Mouse (Mus musculus): ENCODE results near the gene Il12b. TPM values are rescaled to one million over a fixed set of nuclear protein-coding genes. Genes with fewer than 3 reads are reported as not detected.

The Il12b gene
- not detected in 2 replicates for polyA plus RNA-seq (2016; fragmentation: Nextera tagmentation; extraction: Ambion mirVana)

DNA sequence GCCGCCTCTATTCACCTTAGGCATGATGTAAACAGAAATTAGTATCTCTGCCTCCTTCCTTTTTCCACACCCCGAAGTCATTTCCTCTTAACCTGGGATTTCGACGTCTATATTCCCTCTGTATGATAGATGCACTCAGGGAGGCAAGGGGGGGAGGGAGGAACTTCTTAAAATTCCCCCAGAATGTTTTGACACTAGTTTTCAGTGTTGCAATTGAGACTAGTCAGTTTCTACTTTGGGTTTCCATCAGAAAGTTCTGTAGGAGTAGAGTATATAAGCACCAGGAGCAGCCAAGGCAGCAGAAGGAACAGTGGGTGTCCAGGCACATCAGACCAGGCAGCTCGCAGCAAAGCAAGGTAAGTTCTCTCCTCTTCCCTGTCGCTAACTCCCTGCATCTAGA is at the start of gene Il12b:
Gene Il12b (plus strand): TSS at position 301 of the 400 bp plus-strand sequence.
- no peaks in the 10 kb centered on the region for H3K36me3 ChIP-seq
- H3K4me3 ChIP-seq = peak within 1 kb of the TSS; percentile 56
- no peaks in the 10 kb centered on the region for H3K9me3 ChIP-seq (replicated peaks)
- 74% methylated on average over 6 of the region's 6 CpGs for WGBS
- H3K4me1 ChIP-seq = 0 out of 2 replicates have a peak, but pooled peaks cover 4% of the 10 kb centered on the region
- H3K27ac ChIP-seq (replicated peaks) = peak within 1 kb of the TSS; percentile 74
- peaks cover 68% of the 10 kb centered on the region for H3K27me3 ChIP-seq (ENCODE audit: low read depth, poor library complexity, severe bottlenecking)
- no peak for DNase-seq (ENCODE audit: low spot score)

DNA sequence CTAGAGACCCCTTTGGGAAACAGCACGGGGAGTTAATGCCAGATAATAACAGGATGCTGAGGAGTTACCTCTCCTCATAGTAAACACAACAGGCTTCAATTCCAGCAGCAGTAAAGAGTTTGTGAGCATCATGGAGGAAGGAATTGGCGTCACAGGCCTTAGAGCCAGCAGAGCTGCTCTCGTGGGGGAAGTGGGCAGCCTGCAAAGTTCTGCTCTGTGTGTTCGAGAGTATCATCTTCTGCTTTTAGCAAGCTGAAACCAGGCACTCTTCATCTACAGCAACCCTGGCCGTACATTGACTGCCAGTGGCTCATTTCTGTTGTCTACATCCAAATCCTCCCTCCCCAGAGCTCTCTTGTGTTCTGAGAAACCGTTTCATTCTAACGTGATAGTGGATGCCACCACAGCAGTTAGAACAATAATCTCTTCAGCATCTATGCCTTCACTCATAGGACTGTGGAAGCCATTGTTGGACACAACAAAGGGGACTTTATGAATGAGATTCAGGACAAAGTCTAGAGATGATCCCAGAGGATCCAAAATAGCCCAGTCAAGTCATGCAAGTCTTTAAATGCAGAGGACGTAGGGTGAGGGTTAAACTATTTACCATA is 44.9 kb upstream of the Il12b start:
- Histone ChIP-seq H3K27ac (replicated peaks) (no peak overlapping the region), H3K9me3 (replicated peaks) (no peaks in the 10 kb centered on the region), H3K4me3 (no peak overlapping the region), H3K4me1 (no peaks in the 10 kb centered on the region), H3K27me3 (ENCODE audit: low read depth, poor library complexity, severe bottlenecking) (no peaks in the 10 kb centered on the region), H3K36me3 (no peaks in the 10 kb centered on the region)
- no peak for DNase-seq (ENCODE audit: low spot score)
- WGBS = 85% methylated on average over 8 of the region's 8 CpGs

DNA sequence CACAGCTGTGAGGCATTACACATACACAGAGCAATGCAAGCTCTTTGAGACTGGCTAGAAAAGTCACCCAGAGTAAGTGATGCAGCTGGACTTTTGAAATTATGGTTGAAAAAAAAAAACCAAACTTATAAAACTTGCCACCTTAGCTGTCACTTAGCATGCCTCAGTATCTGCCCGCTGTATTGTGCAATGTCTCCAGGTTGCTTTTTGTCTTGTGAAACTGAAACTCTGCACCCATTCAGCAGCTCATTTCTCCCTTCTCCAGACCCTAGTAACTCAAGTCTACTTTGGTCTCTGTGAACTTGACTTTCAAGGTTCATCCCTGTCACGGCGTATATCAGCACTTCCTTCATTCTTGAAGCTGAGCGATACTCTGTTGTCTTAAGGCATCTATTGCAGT is 43.7 kb upstream of the Il12b start:
- no peak overlapping the region for H3K4me3 ChIP-seq
- H3K9me3 ChIP-seq (replicated peaks) = no peaks in the 10 kb centered on the region
- no peak for DNase-seq (ENCODE audit: low spot score)
- H3K36me3 ChIP-seq = no peaks in the 10 kb centered on the region
- H3K27ac ChIP-seq (replicated peaks) = no peak overlapping the region
- 92% methylated on average over 4 of the region's 4 CpGs for whole genome bisulfite sequencing
- H3K27me3 ChIP-seq (ENCODE audit: low read depth, poor library complexity, severe bottlenecking) = no peaks in the 10 kb centered on the region
- no peaks in the 10 kb centered on the region for H3K4me1 ChIP-seq

DNA sequence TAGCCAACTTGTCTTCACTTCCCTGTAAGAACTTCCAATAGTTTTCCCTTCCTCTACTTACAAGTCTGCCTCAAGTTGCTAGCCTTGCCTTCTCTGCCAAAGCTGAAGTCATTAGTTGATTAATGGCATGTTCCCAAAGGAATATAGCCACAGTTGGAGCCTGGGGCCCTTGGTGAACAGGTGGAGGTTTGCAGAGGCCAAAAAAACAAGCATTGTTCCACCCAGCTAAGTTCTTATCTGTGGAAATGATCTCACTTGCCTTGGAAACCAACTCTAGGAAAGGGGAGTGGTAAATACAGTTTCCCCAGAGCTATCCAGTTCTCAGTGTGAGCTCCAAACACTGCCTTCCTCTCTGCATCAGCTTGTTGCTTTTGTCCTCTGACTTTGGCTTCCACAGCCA is 35.3 kb upstream of the Il12b start:
- DNase-seq (ENCODE audit: low spot score) = no peak
- Histone ChIP-seq H3K9me3 (replicated peaks) (no peaks in the 10 kb centered on the region), H3K27ac (replicated peaks) (no peak overlapping the region), H3K4me1 (no peaks in the 10 kb centered on the region), H3K36me3 (no peaks in the 10 kb centered on the region), H3K4me3 (no peak overlapping the region), H3K27me3 (ENCODE audit: low read depth, poor library complexity, severe bottlenecking) (no peaks in the 10 kb centered on the region)

DNA sequence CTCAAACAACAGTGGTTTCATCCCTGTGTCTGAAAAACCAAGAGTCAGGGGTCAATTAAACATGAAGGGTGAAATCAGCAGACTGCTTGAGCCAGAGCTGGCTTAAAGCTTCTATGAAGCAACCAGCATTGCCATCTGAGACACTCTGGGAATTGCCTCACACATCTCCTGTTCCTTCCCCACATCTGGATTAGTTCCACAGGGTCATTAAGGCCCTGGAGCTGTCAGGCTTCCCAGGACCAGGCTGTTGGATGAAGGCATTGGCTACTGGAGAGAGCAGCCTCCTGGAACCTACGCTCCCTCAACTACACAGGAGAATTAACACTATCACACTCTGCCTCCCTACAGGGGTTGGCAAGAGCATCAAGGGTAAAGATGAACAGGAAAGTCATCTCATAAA is 32.2 kb upstream of the Il12b start:
- DNase-seq (ENCODE audit: low spot score) = no peak
- WGBS = 70% methylated on average over 1 of the region's 1 CpGs

DNA sequence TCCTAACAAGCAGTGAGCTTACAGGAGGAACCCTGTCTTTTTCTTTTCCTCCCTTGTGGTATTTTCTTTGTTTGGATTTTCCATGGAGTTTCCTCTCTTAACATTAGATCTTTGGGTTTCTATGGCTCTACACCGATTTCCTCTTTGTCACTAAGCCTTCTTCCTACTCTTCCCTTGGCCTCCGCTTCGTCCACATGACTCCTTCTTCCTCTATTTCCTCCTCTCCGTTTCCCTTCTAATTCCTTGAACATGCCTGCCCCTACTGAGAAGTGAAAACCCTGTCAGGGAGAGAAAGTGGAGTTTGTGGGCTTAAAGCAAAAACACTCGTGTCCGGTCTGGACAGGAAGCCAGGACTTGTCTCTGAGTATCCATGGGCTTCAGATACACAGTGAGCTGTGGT is 27.0 kb upstream of the Il12b start:
- Histone ChIP-seq H3K27me3 (ENCODE audit: low read depth, poor library complexity, severe bottlenecking) (no peaks in the 10 kb centered on the region), H3K27ac (replicated peaks) (no peak overlapping the region), H3K9me3 (replicated peaks) (no peaks in the 10 kb centered on the region), H3K4me1 (no peaks in the 10 kb centered on the region), H3K36me3 (no peaks in the 10 kb centered on the region), H3K4me3 (no peak overlapping the region)
- WGBS = 82% methylated on average over 6 of the region's 6 CpGs
- no peak for DNase-seq (ENCODE audit: low spot score)

More for the DNA sequence above, 32.2 kb upstream of the Il12b start:
- no peak overlapping the region for H3K4me3 ChIP-seq
- no peaks in the 10 kb centered on the region for H3K36me3 ChIP-seq
- no peak overlapping the region for H3K27ac ChIP-seq (replicated peaks)
- H3K9me3 ChIP-seq (replicated peaks) = no peaks in the 10 kb centered on the region
- H3K27me3 ChIP-seq (ENCODE audit: low read depth, poor library complexity, severe bottlenecking) = no peaks in the 10 kb centered on the region
- no peaks in the 10 kb centered on the region for H3K4me1 ChIP-seq

DNA sequence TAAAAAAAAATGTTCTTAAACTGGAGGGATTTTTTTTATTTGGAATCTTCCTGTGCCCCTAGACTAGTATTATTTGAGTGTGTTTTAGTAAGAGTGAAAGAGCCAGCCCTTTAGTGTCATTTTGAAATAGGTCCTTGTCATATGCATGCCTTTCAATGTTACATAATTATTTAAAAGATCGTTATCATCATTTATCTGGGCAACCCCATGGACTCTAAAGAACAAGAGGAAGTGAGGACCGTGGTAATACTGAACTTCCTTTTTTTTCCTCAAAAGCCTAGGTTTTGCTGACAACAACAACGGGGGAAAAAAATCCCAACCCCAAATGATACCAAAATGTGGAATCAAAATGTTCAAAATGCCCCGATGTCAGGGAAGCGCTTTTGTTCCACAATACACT is 22.0 kb upstream of the Il12b start:
- Histone ChIP-seq H3K4me3 (no peak overlapping the region), H3K36me3 (no peaks in the 10 kb centered on the region), H3K4me1 (no peaks in the 10 kb centered on the region), H3K27me3 (ENCODE audit: low read depth, poor library complexity, severe bottlenecking) (no peaks in the 10 kb centered on the region), H3K9me3 (replicated peaks) (no peaks in the 10 kb centered on the region), H3K27ac (replicated peaks) (no peak overlapping the region)
- WGBS = 89% methylated on average over 5 of the region's 5 CpGs
- DNase-seq (ENCODE audit: low spot score) = no peak

DNA sequence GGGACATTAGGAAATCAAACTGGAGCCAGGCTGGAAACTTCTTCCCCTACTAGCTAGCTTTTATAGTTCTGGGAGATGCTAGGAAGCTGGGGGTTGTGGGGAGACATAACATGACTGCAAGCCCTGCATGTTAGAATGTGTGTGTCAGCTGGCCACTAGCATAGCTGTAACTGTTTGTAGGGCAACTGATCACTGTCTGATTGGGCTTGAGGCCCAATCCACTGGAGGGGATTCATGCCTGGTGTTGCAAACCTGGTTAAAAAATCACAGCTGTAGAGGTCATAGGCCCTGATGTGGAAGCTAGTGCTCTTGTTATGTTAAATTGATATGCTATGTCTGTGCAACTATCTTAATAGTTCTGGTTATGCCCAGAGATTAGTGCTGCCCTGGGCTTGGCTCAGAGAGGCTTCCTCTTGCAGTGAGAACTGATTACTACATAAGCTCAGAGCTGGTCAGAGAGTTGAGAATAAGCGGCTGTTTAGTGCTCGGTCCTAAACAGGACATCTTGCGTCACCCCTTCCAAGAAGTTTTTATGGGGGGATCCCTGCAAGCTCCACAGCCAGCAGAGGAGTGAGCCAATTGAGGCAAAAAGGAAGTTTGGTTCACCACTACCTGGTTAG is 19.3 kb upstream of the Il12b start:
- no peak overlapping the region for H3K27ac ChIP-seq (replicated peaks)
- no peaks in the 10 kb centered on the region for H3K36me3 ChIP-seq
- DNase-seq (ENCODE audit: low spot score) = no peak
- no peaks in the 10 kb centered on the region for H3K9me3 ChIP-seq (replicated peaks)
- WGBS = 94% methylated on average over 3 of the region's 3 CpGs
- no peak overlapping the region for H3K4me3 ChIP-seq
- H3K4me1 ChIP-seq = no peaks in the 10 kb centered on the region
- H3K27me3 ChIP-seq (ENCODE audit: low read depth, poor library complexity, severe bottlenecking) = no peaks in the 10 kb centered on the region

DNA sequence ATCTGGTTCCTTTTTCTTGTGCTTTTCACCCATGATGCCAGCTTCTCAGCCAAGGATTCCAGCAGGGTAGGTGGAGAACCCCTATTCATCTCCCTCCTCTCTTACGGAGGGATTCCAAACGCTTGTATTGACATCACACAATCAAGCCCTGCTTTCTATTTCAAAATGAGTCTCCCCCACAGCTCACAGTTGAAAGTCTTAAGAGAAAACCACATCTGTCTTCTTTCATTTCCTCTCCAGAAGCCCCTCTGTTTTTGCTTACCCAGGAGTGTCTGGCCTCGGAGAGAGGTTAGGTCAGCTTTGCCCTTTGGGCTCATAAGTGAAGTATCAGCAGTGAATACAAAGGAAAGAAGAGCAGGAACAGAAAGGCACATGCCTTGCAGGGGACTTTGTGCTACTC is 17.7 kb upstream of the Il12b start:
- no peaks in the 10 kb centered on the region for H3K27me3 ChIP-seq (ENCODE audit: low read depth, poor library complexity, severe bottlenecking)
- 26% methylated on average over 3 of the region's 3 CpGs for WGBS
- no peak overlapping the region for H3K4me3 ChIP-seq
- no peak for DNase-seq (ENCODE audit: low spot score)
- no peaks in the 10 kb centered on the region for H3K36me3 ChIP-seq
- H3K4me1 ChIP-seq = no peaks in the 10 kb centered on the region
- no peaks in the 10 kb centered on the region for H3K9me3 ChIP-seq (replicated peaks)
- no peak overlapping the region for H3K27ac ChIP-seq (replicated peaks)

DNA sequence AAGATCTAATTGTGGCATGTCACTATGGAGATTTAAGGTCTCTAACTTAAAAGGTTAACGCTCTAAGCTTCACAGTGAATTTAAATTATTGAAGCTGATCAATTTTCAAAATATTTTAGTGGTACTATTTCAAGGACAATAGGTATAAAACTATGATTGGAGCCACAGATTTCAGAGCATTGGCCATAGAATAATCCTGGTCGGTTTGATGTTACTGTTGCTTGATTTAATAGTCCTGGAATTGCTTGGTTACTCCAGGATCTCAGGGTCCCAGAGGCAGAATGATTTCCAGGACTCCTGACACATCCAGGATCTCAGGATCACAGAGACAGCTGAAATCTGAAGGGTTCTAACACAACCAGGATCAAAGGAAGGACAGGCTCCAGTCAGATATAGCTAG is 12.8 kb upstream of the Il12b start:
- no peak for DNase-seq (ENCODE audit: low spot score)
- 81% methylated on average over 2 of the region's 2 CpGs for WGBS
- 0 out of 2 replicates have a peak, but pooled peaks cover 7% of the 10 kb centered on the region for H3K4me1 ChIP-seq
- H3K27me3 ChIP-seq (ENCODE audit: low read depth, poor library complexity, severe bottlenecking) = no peaks in the 10 kb centered on the region
- no peaks in the 10 kb centered on the region for H3K36me3 ChIP-seq
- H3K9me3 ChIP-seq (replicated peaks) = no peaks in the 10 kb centered on the region
- no peak overlapping the region for H3K4me3 ChIP-seq
- no peak overlapping the region for H3K27ac ChIP-seq (replicated peaks)

DNA sequence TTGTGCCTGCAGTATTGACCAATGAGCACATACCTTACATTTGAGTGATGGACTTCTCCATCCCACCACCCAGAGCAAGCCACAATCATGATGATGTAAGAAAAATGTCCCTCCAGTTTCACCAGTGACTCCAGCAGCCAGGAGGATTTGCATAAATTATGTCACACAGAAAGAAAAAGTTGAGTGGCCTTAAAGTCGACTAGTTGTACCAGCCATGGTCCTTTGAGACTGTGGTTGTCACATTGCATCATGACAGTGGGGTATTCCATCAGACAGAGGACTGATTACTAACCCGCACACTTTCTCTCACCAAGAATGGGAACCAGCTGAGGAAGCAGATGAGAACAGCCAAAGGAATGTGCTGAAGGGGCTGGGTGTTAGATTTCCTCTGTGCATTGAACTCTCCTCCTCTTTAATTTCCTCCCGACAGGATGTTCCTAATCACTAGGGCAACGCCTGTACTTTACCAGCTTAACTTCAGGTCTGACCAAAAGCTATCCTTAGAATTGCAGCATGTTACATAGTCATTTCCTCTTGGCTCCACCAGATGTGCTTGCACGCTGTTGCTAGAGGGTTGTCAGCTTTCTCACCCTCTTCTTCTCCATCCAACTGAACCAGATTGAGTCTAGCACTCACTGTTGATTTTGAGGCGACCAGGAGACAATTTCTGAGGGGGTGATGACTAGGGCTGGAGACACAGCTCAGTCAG is 9.7 kb upstream of the Il12b start:
- Histone ChIP-seq H3K9me3 (replicated peaks) (no peaks in the 10 kb centered on the region), H3K4me1 (0 out of 2 replicates have a peak, but pooled peaks cover 7% of the 10 kb centered on the region), H3K4me3 (no peak overlapping the region), H3K27me3 (ENCODE audit: low read depth, poor library complexity, severe bottlenecking) (no peaks in the 10 kb centered on the region), H3K27ac (replicated peaks) (no peak overlapping the region), H3K36me3 (no peaks in the 10 kb centered on the region)
- 55% methylated on average over 6 of the region's 6 CpGs for WGBS
- DNase-seq (ENCODE audit: low spot score) = no peak

DNA sequence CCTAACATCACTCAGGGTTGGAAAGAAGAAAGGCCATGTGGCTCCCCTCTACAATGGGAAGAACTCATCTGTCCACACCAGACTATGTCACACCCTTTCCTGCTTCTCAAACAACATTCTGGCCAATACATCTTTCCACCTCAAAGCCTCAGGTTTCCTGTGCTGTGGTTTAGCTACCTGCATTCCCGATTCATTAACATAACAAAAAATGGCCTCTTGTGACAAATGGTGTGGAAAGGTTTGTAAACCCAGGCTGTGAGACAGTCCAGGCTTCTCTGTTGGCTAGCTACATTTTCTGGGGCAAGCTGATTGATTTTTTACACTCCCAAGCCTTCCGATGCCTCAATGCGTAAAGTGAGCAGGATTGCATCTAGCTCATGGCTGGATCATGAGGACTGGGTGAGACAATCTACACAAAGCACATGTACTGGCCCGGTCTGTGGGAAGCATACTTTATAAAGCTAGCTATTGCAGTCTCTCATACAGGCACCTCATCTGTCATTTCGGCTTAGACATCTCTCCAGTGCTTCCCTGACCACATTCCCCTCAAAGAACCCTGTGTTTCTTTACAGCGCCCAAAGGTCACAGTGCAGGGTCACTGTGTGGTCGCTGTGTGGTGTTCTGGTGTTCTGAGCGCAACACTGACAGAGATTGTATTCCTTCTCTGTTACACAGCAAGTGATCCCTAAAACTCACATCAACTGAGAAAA is 6.6 kb upstream of the Il12b start:
- Histone ChIP-seq H3K36me3 (no peaks in the 10 kb centered on the region), H3K27ac (replicated peaks) (no peak overlapping the region), H3K4me1 (0 out of 2 replicates have a peak, but pooled peaks cover 7% of the 10 kb centered on the region), H3K4me3 (no peak overlapping the region), H3K27me3 (ENCODE audit: low read depth, poor library complexity, severe bottlenecking) (peaks cover 9% of the 10 kb centered on the region; the same call in 1 of the 2 replicates), H3K9me3 (replicated peaks) (no peaks in the 10 kb centered on the region)
- 88% methylated on average over 8 of the region's 8 CpGs for WGBS
- no peak for DNase-seq (ENCODE audit: low spot score)
